Mouse (Mus musculus): ENCODE results near the gene S100a6. TPM values are rescaled to one million over a fixed set of nuclear protein-coding genes. Genes with fewer than 3 reads are reported as not detected.

S100a6 gene
- polyA plus RNA-seq, 1 experiment from 2014 or later, result 12.8 TPM

- H3K27ac ChIP-seq (replicated peaks), result no peak within 1 kb of the TSS
- no peaks in the 10 kb centered on the region for H3K36me3 ChIP-seq
- no peak within 1 kb of the TSS for H3K9ac ChIP-seq (replicated peaks)
- H3K27me3 ChIP-seq, result no peaks in the 10 kb centered on the region
- no peaks in the 10 kb centered on the region for H3K4me1 ChIP-seq
- 45% methylated on average over 8 of the region's 8 CpGs for WGBS
- ATAC-seq (replicated peaks), result no peak
- H3K4me2 ChIP-seq (replicated peaks), result no peak within 1 kb of the TSS
- H3K4me3 ChIP-seq, result no peak within 1 kb of the TSS
- no peaks in the 10 kb centered on the region for H3K9me3 ChIP-seq
Measured at GRCm38 (mm10) chr3:90668846-90669245, 56.2 kb downstream of the S100a6 start, which contains the start of gene S100a8. Gene S100a8 (plus strand): TSS chr3:90668978.

Other genes starting within 250 kb of the S100a6 start
- 18.5 and 18.8 TPM in 2 replicates for gene Slc27a3, start 222.9 kb upstream of the S100a6 start, polyA plus RNA-seq (2015; fragmentation: Nextera tagmentation; extraction: Ambion mirVana)
- 33.6 and 36.5 TPM in 2 replicates for gene Ints3, start 179.3 kb upstream of the S100a6 start, polyA plus RNA-seq (2015; fragmentation: Nextera tagmentation; extraction: Ambion mirVana)
- 1.6 TPM in 2 replicates for gene Npr1, start 147.0 kb upstream of the S100a6 start, polyA plus RNA-seq (2015; fragmentation: Nextera tagmentation; extraction: Ambion mirVana)
- 333 and 340 TPM in 2 replicates for gene Ilf2, start 136.8 kb upstream of the S100a6 start, polyA plus RNA-seq (2015; fragmentation: Nextera tagmentation; extraction: Ambion mirVana)
- gene Snapin, start 121.8 kb upstream of the S100a6 start, polyA plus RNA-seq (2015; fragmentation: Nextera tagmentation; extraction: Ambion mirVana), result 76.1 and 81.8 TPM in 2 replicates
- 219 and 224 TPM in 2 replicates for gene Chtop, start 103.4 kb upstream of the S100a6 start, polyA plus RNA-seq (2015; fragmentation: Nextera tagmentation; extraction: Ambion mirVana)
- 9.0 and 11.4 TPM in 2 replicates for gene S100a1, start 98.5 kb upstream of the S100a6 start, polyA plus RNA-seq (2015; fragmentation: Nextera tagmentation; extraction: Ambion mirVana)
- 8.1 and 8.5 TPM in 2 replicates for gene S100a13, start 98.4 kb upstream of the S100a6 start, polyA plus RNA-seq (2015; fragmentation: Nextera tagmentation; extraction: Ambion mirVana)
- gene S100a14, start 86.0 kb upstream of the S100a6 start, polyA plus RNA-seq (2015; fragmentation: Nextera tagmentation; extraction: Ambion mirVana), result not detected in 2 replicates
- gene S100a16, start 75.6 kb upstream of the S100a6 start, polyA plus RNA-seq (2015; fragmentation: Nextera tagmentation; extraction: Ambion mirVana), result 31.7 and 40.0 TPM in 2 replicates
- 0.06 and 0.50 TPM in 2 replicates for gene S100a3, start 52.3 kb upstream of the S100a6 start, polyA plus RNA-seq (2015; fragmentation: Nextera tagmentation; extraction: Ambion mirVana)
- gene S100a2, start 22.6 kb upstream of the S100a6 start, polyA plus RNA-seq (2015; fragmentation: Nextera tagmentation; extraction: Ambion mirVana), result not detected in 2 replicates
- not detected in 2 replicates for gene Gm42674, start 11.0 kb upstream of the S100a6 start, polyA plus RNA-seq (2015; fragmentation: Nextera tagmentation; extraction: Ambion mirVana)
- 0.56 and 0.65 TPM in 2 replicates for gene S100a4, start 9.1 kb upstream of the S100a6 start, polyA plus RNA-seq (2015; fragmentation: Nextera tagmentation; extraction: Ambion mirVana)
- gene S100a5, start 4.4 kb upstream of the S100a6 start, polyA plus RNA-seq (2015; fragmentation: Nextera tagmentation; extraction: Ambion mirVana), result not detected in 2 replicates
- not detected in 2 replicates for gene S100a7a, start 41.1 kb downstream of the S100a6 start, polyA plus RNA-seq (2015; fragmentation: Nextera tagmentation; extraction: Ambion mirVana)
- gene S100a8, start 56.1 kb downstream of the S100a6 start, polyA plus RNA-seq (2015; fragmentation: Nextera tagmentation; extraction: Ambion mirVana), result 2.8 and 6.1 TPM in 2 replicates
- gene S100a9, start 82.8 kb downstream of the S100a6 start, polyA plus RNA-seq (2015; fragmentation: Nextera tagmentation; extraction: Ambion mirVana), result 2.1 and 2.2 TPM in 2 replicates
- gene Pglyrp4, start 114.0 kb downstream of the S100a6 start, polyA plus RNA-seq (2015; fragmentation: Nextera tagmentation; extraction: Ambion mirVana), result not detected in 2 replicates
- not detected in 2 replicates for gene Gm5849, start 165.0 kb downstream of the S100a6 start, polyA plus RNA-seq (2015; fragmentation: Nextera tagmentation; extraction: Ambion mirVana)

All from forebrain, embryonic 15.5 days (tissue).